Mouse (Mus musculus): ENCODE data around the gene Zbtb5. TPM values are rescaled to one million over a fixed set of nuclear protein-coding genes. Genes with fewer than 3 reads are reported as not detected.
A peak's percentile ranks its signal among the peaks of the same experiment; 100 is the strongest.

Gene Zbtb5
- 12.7 and 16.3 TPM in 2 replicates for polyA plus RNA-seq (2012; rRNA removed)

- TF ChIP-seq CTCF (IDR thresholded peaks at IDR 0.05; ENCODE audit: extremely low read depth, insufficient read depth, insufficient read length, insufficient replicate concordance) (no peak), POLR2A (IDR thresholded peaks at IDR 0.05; ENCODE audit: low read depth, low read length) (peak; percentile 70; the same call in 1 of the 2 replicates)
- under 1% methylated on average over 62 of the region's 63 CpGs for WGBS
- peak within 1 kb of the TSS; percentile 88 for H3K27ac ChIP-seq (ENCODE audit: insufficient read depth, low read length)
- no peaks in the 10 kb centered on the region; the same call in 1 of the 2 replicates for H3K4me1 ChIP-seq (ENCODE audit: control insufficient read depth, insufficient read depth, insufficient read length)
- H3K4me3 ChIP-seq (ENCODE audit: extremely low read depth, insufficient read depth, insufficient read length) = peak within 1 kb of the TSS; percentile 74
- H3K36me3 ChIP-seq (ENCODE audit: control insufficient read depth, insufficient read depth, low read length) = no peaks in the 10 kb centered on the region
- peak; percentile 99 to 100 for DNase-seq (ENCODE audit: low read depth in 1 of 2, low spot score in 2 of 2)
- no peaks in the 10 kb centered on the region for H3K27me3 ChIP-seq (ENCODE audit: control insufficient read depth, insufficient read depth, low read length)
Observed at GRCm38 (mm10) chr4:45012105-45012975, at the start of gene Zbtb5. Gene Zbtb5, minus strand, starts transcription at chr4:45012412.

DNA sequence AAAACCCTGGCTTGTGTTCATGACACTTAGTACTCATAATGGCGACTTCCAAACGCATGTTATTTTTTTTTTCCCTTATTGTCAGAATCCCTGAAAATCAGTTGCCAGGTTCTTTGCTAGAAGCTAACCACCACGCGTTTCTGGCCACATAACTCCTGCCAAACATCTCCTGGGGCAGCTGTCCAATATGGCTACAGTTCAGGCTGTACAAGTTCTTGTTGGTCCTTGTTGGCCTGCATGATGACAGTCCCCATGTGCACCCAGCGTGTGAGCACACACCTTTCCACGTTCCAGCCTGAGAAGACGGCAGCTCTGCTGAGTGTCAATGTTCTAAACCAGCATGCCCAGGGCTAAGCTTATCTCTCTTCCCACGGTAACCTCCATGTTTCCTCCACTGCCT lies 43.2 kb upstream of the Zbtb5 start:
- Histone ChIP-seq H3K4me1 (ENCODE audit: control insufficient read depth, insufficient read depth, insufficient read length) (no peaks in the 10 kb centered on the region), H3K36me3 (ENCODE audit: control insufficient read depth, insufficient read depth, low read length) (no peaks in the 10 kb centered on the region), H3K27ac (ENCODE audit: insufficient read depth, low read length) (no peak overlapping the region), H3K27me3 (ENCODE audit: control insufficient read depth, insufficient read depth, low read length) (no peaks in the 10 kb centered on the region), H3K4me3 (ENCODE audit: extremely low read depth, insufficient read depth, insufficient read length) (no peak overlapping the region)
- DNase-seq (ENCODE audit: low read depth in 1 of 2, low spot score in 2 of 2) = no peak
- TF ChIP-seq CTCF (IDR thresholded peaks at IDR 0.05; ENCODE audit: extremely low read depth, insufficient read depth, insufficient read length, insufficient replicate concordance) (no peak), POLR2A (IDR thresholded peaks at IDR 0.05; ENCODE audit: low read depth, low read length) (no peak)
- WGBS = 88% methylated on average over 8 of the region's 8 CpGs

DNA sequence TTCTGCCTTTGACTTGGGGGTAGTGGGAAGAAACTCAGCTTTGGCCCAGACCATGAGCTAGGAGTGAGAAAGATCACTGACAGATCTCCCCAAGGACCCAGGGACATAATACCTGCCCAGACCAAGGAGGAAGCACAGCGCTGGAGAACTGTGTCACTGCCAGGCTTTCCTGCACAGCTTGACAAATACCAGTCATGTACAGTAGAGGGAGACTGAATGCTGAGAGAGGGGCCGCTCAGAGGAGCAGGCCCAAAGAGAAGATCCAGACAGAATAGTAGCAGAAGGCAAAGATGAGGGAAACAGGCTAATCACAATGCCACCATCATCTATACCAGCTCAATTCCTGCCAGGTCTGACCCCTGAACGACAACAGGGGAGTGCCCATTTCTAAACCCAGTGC lies 42.6 kb upstream of the Zbtb5 start:
- 41% methylated on average over 3 of the region's 3 CpGs for WGBS
- H3K27me3 ChIP-seq (ENCODE audit: control insufficient read depth, insufficient read depth, low read length) = no peaks in the 10 kb centered on the region
- H3K4me1 ChIP-seq (ENCODE audit: control insufficient read depth, insufficient read depth, insufficient read length) = no peaks in the 10 kb centered on the region
- H3K27ac ChIP-seq (ENCODE audit: insufficient read depth, low read length) = no peak overlapping the region
- H3K4me3 ChIP-seq (ENCODE audit: extremely low read depth, insufficient read depth, insufficient read length) = no peak overlapping the region
- TF ChIP-seq CTCF (IDR thresholded peaks at IDR 0.05; ENCODE audit: extremely low read depth, insufficient read depth, insufficient read length, insufficient replicate concordance) = peak; percentile 11; the same call in 1 of the 2 replicates
- TF ChIP-seq POLR2A (IDR thresholded peaks at IDR 0.05; ENCODE audit: low read depth, low read length) = no peak
- no peak for DNase-seq (ENCODE audit: low read depth in 1 of 2, low spot score in 2 of 2)
- no peaks in the 10 kb centered on the region for H3K36me3 ChIP-seq (ENCODE audit: control insufficient read depth, insufficient read depth, low read length)

DNA sequence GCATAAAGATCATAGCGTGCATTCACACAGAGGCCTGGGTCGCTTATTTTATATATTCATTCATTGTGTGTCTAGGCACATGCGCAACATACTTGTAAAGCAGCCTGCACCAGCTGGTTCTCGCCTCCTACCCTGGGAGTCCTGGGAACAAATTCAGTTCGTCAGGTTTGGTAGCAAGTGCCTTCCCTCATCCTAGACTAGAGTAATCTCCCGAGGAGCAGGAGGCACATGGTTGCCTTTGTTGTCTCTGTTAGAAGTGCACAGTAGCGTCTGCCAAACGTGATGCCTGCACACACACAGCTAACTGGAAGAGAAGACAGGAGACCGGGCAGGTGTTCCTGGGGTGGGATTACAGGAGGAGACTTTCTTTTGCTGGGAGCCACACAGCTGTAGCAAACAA lies 35.7 kb upstream of the Zbtb5 start:
- DNase-seq (ENCODE audit: low read depth in 1 of 2, low spot score in 2 of 2) = no peak
- TF ChIP-seq POLR2A (IDR thresholded peaks at IDR 0.05; ENCODE audit: low read depth, low read length) (no peak), CTCF (IDR thresholded peaks at IDR 0.05; ENCODE audit: extremely low read depth, insufficient read depth, insufficient read length, insufficient replicate concordance) (no peak)
- 89% methylated on average over 9 of the region's 9 CpGs for WGBS
- Histone ChIP-seq H3K27me3 (ENCODE audit: control insufficient read depth, insufficient read depth, low read length) (no peaks in the 10 kb centered on the region), H3K36me3 (ENCODE audit: control insufficient read depth, insufficient read depth, low read length) (no peaks in the 10 kb centered on the region), H3K4me3 (ENCODE audit: extremely low read depth, insufficient read depth, insufficient read length) (no peak overlapping the region), H3K27ac (ENCODE audit: insufficient read depth, low read length) (no peak overlapping the region), H3K4me1 (ENCODE audit: control insufficient read depth, insufficient read depth, insufficient read length) (no peaks in the 10 kb centered on the region)

DNA sequence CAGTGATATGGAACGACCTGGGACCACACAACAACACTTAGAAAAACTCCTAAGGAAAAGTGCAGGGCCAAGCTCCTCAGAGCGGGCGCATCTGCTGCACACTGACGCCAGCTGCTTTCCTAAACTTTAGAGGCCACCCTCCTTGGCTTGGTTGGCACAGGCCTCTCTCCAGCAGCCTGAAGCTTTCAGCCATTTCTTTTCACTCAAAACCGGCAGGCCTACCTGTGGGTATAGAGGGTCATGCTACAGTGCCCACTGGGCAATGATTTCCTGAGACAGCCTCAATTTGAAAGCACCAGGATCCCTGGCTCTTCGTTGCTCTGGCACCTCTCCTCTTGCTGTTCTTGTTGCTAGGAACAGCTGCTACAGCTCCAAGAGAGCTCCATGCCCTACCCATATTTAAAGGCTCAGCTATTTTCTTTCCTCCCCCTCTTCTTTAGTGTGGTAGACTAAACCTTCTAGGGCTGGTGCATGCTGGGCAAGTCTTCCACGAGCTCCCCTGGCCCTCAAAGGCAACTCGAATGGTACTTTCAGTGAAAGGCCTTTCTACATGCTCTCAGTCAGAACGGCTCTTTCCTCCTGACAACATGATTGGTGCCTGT lies 35.2 kb upstream of the Zbtb5 start:
- no peak for TF ChIP-seq POLR2A (IDR thresholded peaks at IDR 0.05; ENCODE audit: low read depth, low read length)
- TF ChIP-seq CTCF (IDR thresholded peaks at IDR 0.05; ENCODE audit: extremely low read depth, insufficient read depth, insufficient read length, insufficient replicate concordance) = no peak
- 86% methylated on average over 9 of the region's 9 CpGs for WGBS
- Histone ChIP-seq H3K36me3 (ENCODE audit: control insufficient read depth, insufficient read depth, low read length) (no peaks in the 10 kb centered on the region), H3K4me1 (ENCODE audit: control insufficient read depth, insufficient read depth, insufficient read length) (no peaks in the 10 kb centered on the region), H3K27ac (ENCODE audit: insufficient read depth, low read length) (no peak overlapping the region), H3K27me3 (ENCODE audit: control insufficient read depth, insufficient read depth, low read length) (no peaks in the 10 kb centered on the region), H3K4me3 (ENCODE audit: extremely low read depth, insufficient read depth, insufficient read length) (no peak overlapping the region)
- no peak for DNase-seq (ENCODE audit: low read depth in 1 of 2, low spot score in 2 of 2)

DNA sequence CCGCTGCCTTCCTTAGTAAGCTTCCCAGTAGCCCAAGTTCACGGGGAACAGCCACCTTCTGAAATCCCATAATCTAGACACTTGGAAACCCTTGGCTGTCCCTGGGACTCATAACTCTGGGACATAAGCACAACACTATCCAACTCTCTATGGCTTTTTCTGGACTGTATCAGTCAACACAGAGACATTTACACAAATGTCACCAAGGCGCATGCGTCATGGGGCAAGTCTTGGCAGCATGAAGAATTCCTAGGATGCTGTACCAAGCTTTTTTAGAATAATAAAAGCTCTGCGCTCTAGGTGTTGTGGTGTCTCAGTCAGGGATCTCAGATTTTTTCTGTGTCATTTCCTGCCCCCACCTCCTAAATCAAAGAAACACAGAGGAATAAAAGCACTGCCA lies 34.5 kb upstream of the Zbtb5 start:
- DNase-seq (ENCODE audit: low read depth in 1 of 2, low spot score in 2 of 2) = no peak
- 96% methylated on average over 5 of the region's 5 CpGs for WGBS
- Histone ChIP-seq H3K36me3 (ENCODE audit: control insufficient read depth, insufficient read depth, low read length) (no peaks in the 10 kb centered on the region), H3K27me3 (ENCODE audit: control insufficient read depth, insufficient read depth, low read length) (no peaks in the 10 kb centered on the region), H3K27ac (ENCODE audit: insufficient read depth, low read length) (no peak overlapping the region), H3K4me1 (ENCODE audit: control insufficient read depth, insufficient read depth, insufficient read length) (no peaks in the 10 kb centered on the region), H3K4me3 (ENCODE audit: extremely low read depth, insufficient read depth, insufficient read length) (no peak overlapping the region)
- TF ChIP-seq CTCF (IDR thresholded peaks at IDR 0.05; ENCODE audit: extremely low read depth, insufficient read depth, insufficient read length, insufficient replicate concordance) (no peak), POLR2A (IDR thresholded peaks at IDR 0.05; ENCODE audit: low read depth, low read length) (no peak)
